Mouse (Mus musculus) embryonic facial prominence, embryonic 14.5 days (tissue): ENCODE results near the gene Olfr735. TPM values are rescaled to one million over a fixed set of nuclear protein-coding genes. Genes with fewer than 3 reads are reported as not detected.

Experiments
- ATAC-seq: fragments of 200-750 bp; cut with Nextera tagmentation; 2 replicates; pipeline ENCODE4 v1.8.0; 2017; ENCODE audit warnings: low read depth, moderate number of reproducible peaks, moderate TSS enrichment
- DNase-seq: peaks from one replicate; pipeline ENCODE4 v3.0.0-alpha.2; 2015; ENCODE audit warnings: low spot score
- H3K27ac ChIP-seq: fragments of 300-500 bp; sonication (generic); replicated peaks from 2 replicates; pipeline ENCODE4 v1.5.1; 2014; ENCODE audit warnings: low read depth, mild to moderate bottlenecking, low read length, moderate library complexity
- H3K27me3 ChIP-seq: fragments of 300-500 bp; sonication (generic); replicated peaks from 2 replicates; pipeline ENCODE4 v1.6.1; 2014; ENCODE audit warnings: low read length; ENCODE audit not compliant: control insufficient read depth, insufficient read depth
- H3K36me3 ChIP-seq: fragments of 300-500 bp; sonication (generic); 2 replicates; pipeline ENCODE4 v1.6.1; 2014; ENCODE audit warnings: low read length, mixed read lengths; ENCODE audit not compliant: control insufficient read depth, insufficient read depth
- H3K4me1 ChIP-seq: fragments of 300-500 bp; sonication (generic); 2 replicates; pipeline ENCODE4 v1.6.1; 2014; ENCODE audit warnings: antibody characterized with exemption, low read length; ENCODE audit not compliant: control insufficient read depth, insufficient read depth
- H3K4me2 ChIP-seq: fragments of 300-500 bp; sonication (generic); 2 replicates; pipeline ENCODE4 v1.6.1; 2014; ENCODE audit warnings: low read depth, mild to moderate bottlenecking, low read length, moderate library complexity, mixed read lengths
- H3K4me3 ChIP-seq: fragments of 300-500 bp; sonication (generic); 2 replicates; pipeline ENCODE4 v1.5.1; 2014; ENCODE audit warnings: low read depth, mild to moderate bottlenecking, low read length
- H3K9ac ChIP-seq: fragments of 300-500 bp; sonication (generic); 2 replicates; pipeline ENCODE4 v1.6.1; 2014; ENCODE audit warnings: low read depth, mild to moderate bottlenecking, low read length, moderate library complexity, mixed read lengths
- H3K9me3 ChIP-seq: fragments of 300-500 bp; sonication (generic); 2 replicates; pipeline ENCODE4 v1.6.1; 2016; ENCODE audit warnings: low read length; ENCODE audit not compliant: control insufficient read depth
- WGBS: fragments of 180-500 bp; shearing (Covaris S2); extraction: QIAGEN DNeasy Blood & Tissue Kit; methylation state at CpG from one replicate; pipeline ENCODE4 v1.1.7; 2014; 5-methylcytosine and 5-hydroxymethylcytosine counted together
- polyA plus RNA-seq: library from polyadenylated mRNA; unstranded; fragments of >200 nt; fragmentation: Nextera tagmentation; extraction: Ambion mirVana; gene quantifications from 2 replicates; pipeline ENCODE4 v1.2.1, GENCODE M21; 2014

Gene Olfr735
- polyA plus RNA-seq, result not detected in 2 replicates

- Histone ChIP-seq H3K27ac (no peak within 1 kb of the TSS), H3K9ac (no peak within 1 kb of the TSS), H3K36me3 (no peaks in the 10 kb centered on the region), H3K4me3 (no peak within 1 kb of the TSS), H3K27me3 (no peaks in the 10 kb centered on the region), H3K4me1 (no peaks in the 10 kb centered on the region), H3K9me3 (no peaks in the 10 kb centered on the region), H3K4me2 (no peak within 1 kb of the TSS)
- DNase-seq, result no peak
- WGBS, result 88% methylated on average over 2 of the region's 2 CpGs
- ATAC-seq, result no peak
These were observed at the start of gene Olfr735 for GRCm38 (mm10) chr14:50348796-50349195. Gene Olfr735 (minus strand): TSS chr14:50348872.

GRCm38 (mm10) chr14:50380863-50381262, 32.2 kb upstream of the Olfr735 start, which contains the start of gene Olfr736:
Gene Olfr736 (plus strand): TSS chr14:50381163.
- Histone ChIP-seq H3K4me2 (no peak within 1 kb of the TSS), H3K4me1 (no peaks in the 10 kb centered on the region), H3K27ac (no peak within 1 kb of the TSS), H3K9ac (no peak within 1 kb of the TSS), H3K27me3 (no peaks in the 10 kb centered on the region), H3K4me3 (no peak within 1 kb of the TSS), H3K36me3 (no peaks in the 10 kb centered on the region), H3K9me3 (no peaks in the 10 kb centered on the region)
- ATAC-seq, result no peak
- no peak for DNase-seq
- WGBS, result 88% methylated on average over 2 of the region's 2 CpGs

GRCm38 (mm10) chr14:50363561-50363960, 14.9 kb upstream of the Olfr735 start:
- no peak overlapping the region for H3K9ac ChIP-seq
- no peak overlapping the region for H3K4me2 ChIP-seq
- no peak for ATAC-seq
- DNase-seq, result no peak
- no peaks in the 10 kb centered on the region for H3K36me3 ChIP-seq
- H3K27ac ChIP-seq, result no peak overlapping the region
- WGBS, result 73% methylated on average over 2 of the region's 2 CpGs
- H3K4me3 ChIP-seq, result no peak overlapping the region
- H3K4me1 ChIP-seq, result no peaks in the 10 kb centered on the region
- no peaks in the 10 kb centered on the region for H3K9me3 ChIP-seq
- H3K27me3 ChIP-seq, result no peaks in the 10 kb centered on the region

GRCm38 (mm10) chr14:50360480-50360879, 11.8 kb upstream of the Olfr735 start:
- ATAC-seq, result no peak
- 81% methylated on average over 3 of the region's 3 CpGs for WGBS

GRCm38 (mm10) chr14:50357593-50357992, 8.9 kb upstream of the Olfr735 start, which contains the start of gene Tlr11:
Gene Tlr11 (plus strand): TSS chr14:50357914.
- ATAC-seq (no peak), DNase-seq (no peak)
- 73% methylated on average over 2 of the region's 2 CpGs for WGBS
- H3K9me3 ChIP-seq, result no peaks in the 10 kb centered on the region
- no peak within 1 kb of the TSS for H3K4me3 ChIP-seq
- H3K9ac ChIP-seq, result no peak within 1 kb of the TSS
- no peaks in the 10 kb centered on the region for H3K27me3 ChIP-seq
- H3K4me1 ChIP-seq, result no peaks in the 10 kb centered on the region
- no peaks in the 10 kb centered on the region for H3K36me3 ChIP-seq
- H3K4me2 ChIP-seq, result no peak within 1 kb of the TSS
- H3K27ac ChIP-seq, result no peak within 1 kb of the TSS

More at GRCm38 (mm10) chr14:50360480-50360879, 11.8 kb upstream of the Olfr735 start:
- Histone ChIP-seq H3K4me3 (no peak overlapping the region), H3K36me3 (no peaks in the 10 kb centered on the region), H3K27me3 (no peaks in the 10 kb centered on the region), H3K27ac (no peak overlapping the region), H3K9me3 (no peaks in the 10 kb centered on the region), H3K4me2 (no peak overlapping the region), H3K9ac (no peak overlapping the region), H3K4me1 (no peaks in the 10 kb centered on the region)
- no peak for DNase-seq

- Histone ChIP-seq H3K4me3 (no peak overlapping the region), H3K27me3 (no peaks in the 10 kb centered on the region), H3K4me2 (no peak overlapping the region), H3K9me3 (no peaks in the 10 kb centered on the region), H3K36me3 (no peaks in the 10 kb centered on the region), H3K4me1 (no peaks in the 10 kb centered on the region), H3K9ac (no peak overlapping the region), H3K27ac (no peak overlapping the region)
- DNase-seq, result no peak
- 83% methylated on average over 2 of the region's 2 CpGs for WGBS
- no peak for ATAC-seq
These were observed 8.1 kb upstream of the Olfr735 start for GRCm38 (mm10) chr14:50356725-50357124.

- H3K27ac ChIP-seq, result no peak overlapping the region
- H3K4me2 ChIP-seq, result no peak overlapping the region
- H3K4me3 ChIP-seq, result no peak overlapping the region
- no peaks in the 10 kb centered on the region for H3K9me3 ChIP-seq
- WGBS, result 57% methylated on average over 3 of the region's 3 CpGs
- ATAC-seq, result no peak
- no peaks in the 10 kb centered on the region for H3K4me1 ChIP-seq
- H3K27me3 ChIP-seq, result no peaks in the 10 kb centered on the region
- H3K36me3 ChIP-seq, result no peaks in the 10 kb centered on the region
- no peak for DNase-seq
- H3K9ac ChIP-seq, result no peak overlapping the region
These were observed 3.8 kb upstream of the Olfr735 start for GRCm38 (mm10) chr14:50352438-50352837.

GRCm38 (mm10) chr14:50326661-50327060, 22.0 kb downstream of the Olfr735 start, which contains the start of gene Olfr734:
Gene Olfr734 (minus strand): TSS chr14:50326761.
- Histone ChIP-seq H3K4me3 (no peak within 1 kb of the TSS), H3K4me1 (no peaks in the 10 kb centered on the region), H3K27ac (no peak within 1 kb of the TSS), H3K36me3 (no peaks in the 10 kb centered on the region), H3K9ac (no peak within 1 kb of the TSS), H3K9me3 (no peaks in the 10 kb centered on the region), H3K4me2 (no peak within 1 kb of the TSS), H3K27me3 (no peaks in the 10 kb centered on the region)
- no peak for ATAC-seq
- 68% methylated on average over 1 of the region's 1 CpGs for WGBS
- no peak for DNase-seq

GRCm38 (mm10) chr14:50301422-50301821, 47.2 kb downstream of the Olfr735 start, which contains the start of gene Olfr733:
Gene Olfr733 (minus strand): TSS chr14:50301522.
- ATAC-seq (no peak), DNase-seq (no peak)
- no peak within 1 kb of the TSS for H3K27ac ChIP-seq
- no peaks in the 10 kb centered on the region for H3K9me3 ChIP-seq
- no peaks in the 10 kb centered on the region for H3K36me3 ChIP-seq
- H3K9ac ChIP-seq, result no peak within 1 kb of the TSS
- no peaks in the 10 kb centered on the region for H3K4me1 ChIP-seq
- no peak within 1 kb of the TSS for H3K4me2 ChIP-seq
- no peaks in the 10 kb centered on the region for H3K27me3 ChIP-seq
- H3K4me3 ChIP-seq, result no peak within 1 kb of the TSS
